Mouse (Mus musculus) MEL (cell line): ENCODE measurements around the gene Slc8a1. TPM values are rescaled to one million over a fixed set of nuclear protein-coding genes. Genes with fewer than 3 reads are reported as not detected.
A peak's percentile ranks its signal among the peaks of the same experiment; 100 is the strongest.

Experiments used
- DNase-seq: peaks from one replicate; pipeline ENCODE4 v3.0.0; 2011; ENCODE audit warnings: low read depth, low spot score
- H3K27ac ChIP-seq: 2 replicates; pipeline ENCODE4 v1.5.1; 2012; ENCODE audit warnings: low read depth, mild to moderate bottlenecking, control low read depth, low read length, moderate library complexity; ENCODE audit not compliant: control insufficient read depth
- H3K27me3 ChIP-seq, 2 experiments: fragments of 150-350 bp in 1 of 2; sonication (generic) in 1 of 2; 2 replicates each; pipeline ENCODE4 v1.6.1; 2012; ENCODE audit warnings: low read length in 2 of 2, mild to moderate bottlenecking in 2 of 2, improper control_type of control experiment in 1 of 2, moderate library complexity in 1 of 2; ENCODE audit not compliant: insufficient read depth in 2 of 2, control insufficient read depth in 1 of 2
- H3K36me3 ChIP-seq, 2 experiments: 2 replicates each; pipeline ENCODE4 v1.6.1; 2012 to 2014; ENCODE audit warnings: low read length in 2 of 2, improper control_type of control experiment in 1 of 2, inconsistent platforms in 1 of 2, mild to moderate bottlenecking in 1 of 2; ENCODE audit not compliant: insufficient read depth in 2 of 2, control insufficient read depth in 1 of 2
- H3K4me1 ChIP-seq, 2 experiments: fragments of 150-350 bp in 1 of 2; sonication (generic) in 1 of 2; 2 replicates each; pipeline ENCODE4 v1.6.1; 2012; ENCODE audit warnings: low read length in 2 of 2, improper control_type of control experiment in 1 of 2, mild to moderate bottlenecking in 1 of 2; ENCODE audit not compliant: insufficient read depth in 2 of 2, control insufficient read depth in 1 of 2
- H3K4me3 ChIP-seq, 2 experiments: fragments of 150-350 bp in 1 of 2; sonication (generic) in 1 of 2; 2 replicates each; pipeline ENCODE4 v1.5.1; 2012; ENCODE audit warnings: low read depth in 2 of 2, low read length in 2 of 2, mild to moderate bottlenecking in 2 of 2, moderate library complexity in 2 of 2, control low read depth in 1 of 2, improper control_type of control experiment in 1 of 2; ENCODE audit not compliant: control insufficient read depth in 1 of 2, insufficient read depth in 1 of 2
- H3K79me2 ChIP-seq: 2 replicates; pipeline ENCODE4 v1.6.1; 2012; ENCODE audit warnings: mild to moderate bottlenecking, low read length, moderate library complexity; ENCODE audit not compliant: control insufficient read depth, poor library complexity, insufficient read depth
- H3K9ac ChIP-seq: 2 replicates; pipeline ENCODE4 v1.6.1; 2012; ENCODE audit warnings: low read depth, mild to moderate bottlenecking, control low read depth, low read length, moderate library complexity; ENCODE audit not compliant: control insufficient read depth, poor library complexity, severe bottlenecking
- H3K9me3 ChIP-seq: fragments of 150-350 bp; sonication (generic); replicated peaks from 2 replicates; pipeline ENCODE4 v1.6.1; 2012; ENCODE audit warnings: mild to moderate bottlenecking, low read length, improper control_type of control experiment, moderate library complexity; ENCODE audit not compliant: insufficient read depth
- BHLHE40 ChIP-seq: IDR thresholded peaks from 2 replicates; pipeline ENCODE4 v1.6.1; 2012; ENCODE audit warnings: low read depth, mild to moderate bottlenecking, inconsistent platforms, low read length, improper control_type of control experiment, borderline replicate concordance
- CHD1 ChIP-seq: IDR thresholded peaks from 2 replicates; pipeline ENCODE4 v1.6.1; 2012; ENCODE audit warnings: low read depth, mild to moderate bottlenecking, inconsistent platforms, low read length, improper control_type of control experiment
- EP300 ChIP-seq, 2 experiments: IDR thresholded peaks; 2 replicates each; pipeline ENCODE4 v1.6.1; 2011; ENCODE audit warnings: improper control_type of control experiment in 2 of 2, low read length in 2 of 2, low read depth in 1 of 2, mild to moderate bottlenecking in 1 of 2
- ETS1 ChIP-seq: IDR thresholded peaks from 2 replicates; pipeline ENCODE4 v1.6.1; 2012; ENCODE audit warnings: low read depth, mild to moderate bottlenecking, inconsistent platforms, low read length, improper control_type of control experiment, moderate library complexity
- GABPA ChIP-seq: IDR thresholded peaks from 2 replicates; pipeline ENCODE4 v1.6.1; 2012; ENCODE audit warnings: low read depth, mild to moderate bottlenecking, inconsistent platforms, low read length, improper control_type of control experiment, moderate library complexity
- HCFC1 ChIP-seq: IDR thresholded peaks from 2 replicates; pipeline ENCODE4 v1.6.1; 2012; ENCODE audit warnings: low read depth, mild to moderate bottlenecking, inconsistent platforms, low read length, improper control_type of control experiment, moderate library complexity
- KAT2A ChIP-seq: conservative IDR thresholded peaks from 2 replicates; pipeline ENCODE4 v1.6.1; 2012; ENCODE audit warnings: low read depth, low read length, improper control_type of control experiment, inconsistent platforms
- MAFK ChIP-seq: IDR thresholded peaks from 2 replicates; pipeline ENCODE4 v1.6.1; 2011; ENCODE audit warnings: low read depth, mild to moderate bottlenecking, low read length, improper control_type of control experiment, borderline replicate concordance
- MAZ ChIP-seq: IDR thresholded peaks from 2 replicates; pipeline ENCODE4 v1.6.1; 2012; ENCODE audit warnings: low read depth, mild to moderate bottlenecking, inconsistent platforms, low read length, improper control_type of control experiment
- MEF2A ChIP-seq: IDR thresholded peaks from 2 replicates; pipeline ENCODE4 v1.6.1; 2014; ENCODE audit warnings: low read depth, mild to moderate bottlenecking, inconsistent platforms, low read length, improper control_type of control experiment; ENCODE audit not compliant: poor library complexity, insufficient replicate concordance, severe bottlenecking; ENCODE audit errors: extremely low read depth
- MXI1 ChIP-seq: IDR thresholded peaks from 2 replicates; pipeline ENCODE4 v1.6.1; 2011; ENCODE audit warnings: mild to moderate bottlenecking, low read depth, low read length, improper control_type of control experiment
- MYC ChIP-seq: IDR thresholded peaks from 2 replicates; pipeline ENCODE4 v1.6.1; 2011; ENCODE audit warnings: low read depth, mild to moderate bottlenecking, low read length, improper control_type of control experiment, moderate library complexity
- NRF1 ChIP-seq: IDR thresholded peaks from 2 replicates; pipeline ENCODE4 v1.6.1; 2014; ENCODE audit warnings: low read depth, mild to moderate bottlenecking, inconsistent platforms, low read length, improper control_type of control experiment, moderate library complexity; ENCODE audit not compliant: poor library complexity, insufficient read depth, severe bottlenecking
- POLR2A ChIP-seq, 2 experiments: IDR thresholded peaks; 2 replicates each; pipeline ENCODE4 v1.6.1; 2011 to 2012; ENCODE audit warnings: low read length in 2 of 2, mild to moderate bottlenecking in 2 of 2, control low read depth in 1 of 2, improper control_type of control experiment in 1 of 2, low read depth in 1 of 2, moderate library complexity in 1 of 2; ENCODE audit not compliant: control insufficient read depth in 1 of 2, insufficient read depth in 1 of 2, poor library complexity in 1 of 2
- POLR2AphosphoS2 ChIP-seq: IDR thresholded peaks from 2 replicates; pipeline ENCODE4 v1.6.1; 2011; ENCODE audit warnings: low read length, improper control_type of control experiment
- RCOR1 ChIP-seq: IDR thresholded peaks from 2 replicates; pipeline ENCODE4 v1.6.1; 2012; ENCODE audit warnings: low read depth, mild to moderate bottlenecking, inconsistent platforms, low read length, improper control_type of control experiment
- SIN3A ChIP-seq: IDR thresholded peaks from 2 replicates; pipeline ENCODE4 v1.6.1; 2012; ENCODE audit warnings: low read length, improper control_type of control experiment, inconsistent platforms
- USF1 ChIP-seq: IDR thresholded peaks from 2 replicates; pipeline ENCODE4 v1.6.1; 2014; ENCODE audit warnings: low read depth, mild to moderate bottlenecking, inconsistent platforms, low read length, improper control_type of control experiment, moderate library complexity
- USF2 ChIP-seq, 2 experiments: IDR thresholded peaks; 2 replicates each; pipeline ENCODE4 v1.6.1; 2011 to 2012; ENCODE audit warnings: improper control_type of control experiment in 2 of 2, low read length in 2 of 2, borderline replicate concordance in 1 of 2, inconsistent platforms in 1 of 2, low read depth in 1 of 2, mild to moderate bottlenecking in 1 of 2; ENCODE audit not compliant: insufficient read depth in 1 of 2
- polyA plus RNA-seq, 2 experiments: library from polyadenylated mRNA; stranded (reverse) in 1 of 2; unstranded in 1 of 2; fragments of >175 nt in 1 of 2; fragments of >200 nt in 1 of 2; gene quantifications; 2 replicates each; pipeline versions ENCODE4 v1.2.1 to v1.2.4; 2012; ENCODE audit warnings: low replicate concordance in 2 of 2, low read depth in 1 of 2; ENCODE audit not compliant: insufficient read length in 2 of 2, insufficient read depth in 1 of 2, missing spikeins in 1 of 2
- total RNA-seq: library from RNA; depleted of rRNA; stranded (reverse); fragments of 300-350 nt; gene quantifications from 2 replicates; pipeline ENCODE4 v1.2.3, GENCODE M21; 2012

Slc8a1 gene
- total and polyA plus RNA-seq, 3 experiments, result 0.86 to 1.0 TPM; not detected in 1

- TF ChIP-seq USF1 (no peak), GABPA (no peak), SIN3A (no peak), BHLHE40 (no peak), ETS1 (peak; percentile 74)
Observed at GRCm38 (mm10) chr17:81599072-81599471, 139.1 kb downstream of the Slc8a1 start (continued).

GRCm38 (mm10) chr17:81589791-81590190, 148.4 kb downstream of the Slc8a1 start:
- DNase-seq, result no peak
- Histone ChIP-seq H3K27ac (no peak overlapping the region), H3K4me1 (no peaks in the 10 kb centered on the region), H3K79me2 (no peaks in the 10 kb centered on the region), H3K9ac (no peak overlapping the region)
- TF ChIP-seq USF2 (IDR thresholded peaks at IDR 0.05; ENCODE audit: borderline replicate concordance in 1 of 2, insufficient read depth in 1 of 2, low read depth in 1 of 2, low read length in 2 of 2) (no peak), NRF1 (no peak), RCOR1 (no peak), CHD1 (no peak), MXI1 (no peak), MEF2A (no peak), BHLHE40 (no peak), MYC (no peak), POLR2A (IDR thresholded peaks at IDR 0.05; ENCODE audit: control insufficient read depth in 1 of 2, insufficient read depth in 1 of 2, low read depth in 1 of 2, low read length in 2 of 2, poor library complexity in 1 of 2) (no peak), HCFC1 (no peak), KAT2A (no peak), EP300 (IDR thresholded peaks at IDR 0.05; ENCODE audit: low read depth in 1 of 2, low read length in 2 of 2) (no peak), MAZ (no peak)
- TF ChIP-seq, all 39 proteins: peak for 0
- no peaks in the 10 kb centered on the region for H3K36me3 ChIP-seq
- H3K27me3 ChIP-seq, result no peaks in the 10 kb centered on the region
- H3K9me3 ChIP-seq, result no peaks in the 10 kb centered on the region
- no peak overlapping the region for H3K4me3 ChIP-seq

- no peak for DNase-seq
- Histone ChIP-seq H3K36me3 (no peaks in the 10 kb centered on the region), H3K9me3 (no peaks in the 10 kb centered on the region), H3K79me2 (no peaks in the 10 kb centered on the region), H3K4me1 (no peaks in the 10 kb centered on the region), H3K27me3 (no peaks in the 10 kb centered on the region), H3K4me3 (no peak overlapping the region), H3K27ac (no peak overlapping the region), H3K9ac (no peak overlapping the region)
- TF ChIP-seq MAFK (peak; percentile 35; the same call in 1 of the 2 replicates), POLR2AphosphoS2 (no peak)
Observed at GRCm38 (mm10) chr17:81586759-81587158, 151.4 kb downstream of the Slc8a1 start.
